Mouse (Mus musculus) embryonic fibroblast, embryonic 13.5 days (primary cell): ENCODE measurements around the gene 4930590J08Rik.

Source experiments
- CTCF ChIP-seq: IDR thresholded peaks from 2 replicates; pipeline ENCODE4 v1.5.1; 2011; ENCODE audit warnings: mild to moderate bottlenecking, control low read depth, low read length, moderate library complexity, borderline replicate concordance; ENCODE audit not compliant: insufficient read depth
- POLR2A ChIP-seq: IDR thresholded peaks from 2 replicates; pipeline ENCODE4 v1.6.1; 2011; ENCODE audit warnings: low read depth, mild to moderate bottlenecking, control low read depth, low read length, moderate library complexity

DNA sequence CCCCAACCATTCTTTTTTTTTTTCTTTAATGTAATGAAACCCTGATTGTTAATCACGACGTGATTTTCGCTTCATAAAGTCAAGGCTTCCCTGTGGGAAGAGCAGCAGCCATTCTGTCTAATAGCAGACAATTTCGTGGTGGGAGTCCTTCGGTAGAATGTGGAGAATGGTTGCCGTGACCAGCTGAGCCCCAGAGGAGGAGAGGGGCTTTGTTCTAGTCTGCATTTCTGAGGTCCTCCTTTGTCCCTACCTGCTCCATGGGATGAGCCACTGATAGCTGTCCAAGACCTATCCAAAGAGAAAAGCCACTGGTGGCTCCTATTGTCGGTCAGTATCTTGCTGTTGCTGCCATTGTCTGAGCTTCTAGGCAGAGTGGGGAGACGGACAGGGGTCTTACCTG lies 93.5 kb downstream of the 4930590J08Rik start:
- TF ChIP-seq POLR2A (no peak), CTCF (no peak)
